Mouse (Mus musculus): ENCODE measurements at regions not wholly inside any gene's neighbourhood (a gene's known extent, or its start where the extent isn't known, plus 50 kb on each side); places are given as distances from the start of the nearest gene placed in this dataset.
A peak's percentile ranks its signal among the peaks of the same experiment; 100 is the strongest.

DNA sequence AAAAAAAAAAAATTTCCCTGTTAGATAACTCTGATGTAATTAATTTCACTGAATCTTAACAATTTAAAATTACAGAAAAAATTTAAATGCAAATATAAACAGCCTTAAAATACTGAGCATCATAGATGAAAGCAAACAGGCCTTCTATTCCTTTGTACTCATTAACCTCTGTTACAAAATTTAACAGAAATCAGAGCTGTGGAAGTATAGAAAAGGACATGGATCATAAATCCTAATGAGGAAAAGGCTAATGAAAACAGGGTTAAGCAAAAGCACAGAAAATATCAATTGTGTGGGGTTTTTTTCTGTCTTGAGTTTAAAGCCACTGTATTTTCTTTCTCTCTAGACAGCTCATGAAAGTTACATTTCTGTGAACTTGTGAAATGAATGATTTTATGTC lies 164.6 kb upstream of the Tmem161b start:
- Histone ChIP-seq H3K4me3 (no peak overlapping the region), H3K27me3 (no peaks in the 10 kb centered on the region), H3K27ac (replicated peaks) (peak overlapping the region; percentile 94), H3K9me3 (no peaks in the 10 kb centered on the region), H3K36me3 (no peaks in the 10 kb centered on the region), H3K9ac (peak overlapping the region; percentile 57; the same call in 1 of the 2 replicates), H3K4me1 (replicated peaks) (peaks cover 54% of the 10 kb centered on the region), H3K4me2 (peak overlapping the region; percentile 36)
- ATAC-seq (ENCODE audit: low read depth), result no peak

- Histone ChIP-seq H3K27me3 (no peaks in the 10 kb centered on the region), H3K4me1 (replicated peaks) (peaks cover 54% of the 10 kb centered on the region), H3K36me3 (no peaks in the 10 kb centered on the region), H3K9ac (peak overlapping the region; percentile 74), H3K9me3 (no peaks in the 10 kb centered on the region), H3K27ac (replicated peaks) (peak overlapping the region; percentile 99), H3K4me3 (peak overlapping the region; percentile 29), H3K4me2 (peak overlapping the region; percentile 69)
- 33% methylated on average over 3 of the region's 3 CpGs for WGBS
- ATAC-seq (ENCODE audit: low read depth), result no peak
Observed at GRCm38 (mm10) chr13:84058251-84058650, 163.8 kb upstream of the Tmem161b start.

DNA sequence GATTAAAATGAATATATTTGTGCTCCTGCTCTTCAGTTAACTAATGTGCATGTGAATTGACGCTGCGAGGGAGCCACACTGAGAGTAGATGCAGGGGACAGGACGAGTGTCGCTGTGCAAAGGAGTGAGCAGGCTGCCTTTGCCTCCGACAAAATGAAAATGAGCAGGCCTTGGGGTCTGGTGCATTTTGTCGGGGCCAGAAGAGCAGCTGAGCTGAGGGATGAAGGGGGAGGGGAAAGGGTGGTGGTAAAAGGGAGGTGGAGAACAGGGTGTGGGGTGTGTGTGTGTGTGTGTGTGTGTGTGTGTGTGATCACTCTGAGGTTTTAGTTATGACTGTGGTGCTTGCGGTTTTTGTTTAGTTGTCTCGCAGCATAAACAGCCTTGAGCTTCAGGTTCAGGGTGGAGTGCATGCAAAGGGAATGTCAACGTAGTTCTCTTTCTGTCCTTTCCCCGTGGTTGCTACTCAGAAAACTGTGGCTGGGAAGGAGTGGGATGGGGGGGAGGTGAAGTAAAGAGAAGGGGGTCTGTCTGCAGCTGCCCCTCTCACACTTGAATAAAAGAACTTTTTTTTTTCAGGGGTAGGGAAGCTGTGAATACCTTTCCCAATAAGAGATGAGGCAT lies 163.0 kb upstream of the Tmem161b start:
- Histone ChIP-seq H3K36me3 (no peaks in the 10 kb centered on the region), H3K27ac (replicated peaks) (peak overlapping the region; percentile 99), H3K9ac (peak overlapping the region; percentile 68), H3K4me1 (replicated peaks) (peaks cover 53% of the 10 kb centered on the region), H3K27me3 (no peaks in the 10 kb centered on the region), H3K4me2 (peak overlapping the region; percentile 69), H3K4me3 (peak overlapping the region; percentile 29), H3K9me3 (no peaks in the 10 kb centered on the region)
- 6% methylated on average over 10 of the region's 10 CpGs for WGBS
- ATAC-seq (ENCODE audit: low read depth), result peak; percentile 65

GRCm38 (mm10) chr13:84059661-84060452 lies 162.2 kb upstream of the Tmem161b start:
- peak overlapping the region; percentile 29 for H3K4me3 ChIP-seq
- H3K9me3 ChIP-seq, result no peaks in the 10 kb centered on the region
- H3K4me1 ChIP-seq (replicated peaks), result peaks cover 51% of the 10 kb centered on the region
- peak; percentile 78 for ATAC-seq (ENCODE audit: low read depth)
- H3K4me2 ChIP-seq, result peak overlapping the region; percentile 69
- no peaks in the 10 kb centered on the region for H3K27me3 ChIP-seq
- H3K9ac ChIP-seq, result peak overlapping the region; percentile 68
- WGBS, result 2% methylated on average over 5 of the region's 5 CpGs
- H3K27ac ChIP-seq (replicated peaks), result peak overlapping the region; percentile 99
- H3K36me3 ChIP-seq, result no peaks in the 10 kb centered on the region

DNA sequence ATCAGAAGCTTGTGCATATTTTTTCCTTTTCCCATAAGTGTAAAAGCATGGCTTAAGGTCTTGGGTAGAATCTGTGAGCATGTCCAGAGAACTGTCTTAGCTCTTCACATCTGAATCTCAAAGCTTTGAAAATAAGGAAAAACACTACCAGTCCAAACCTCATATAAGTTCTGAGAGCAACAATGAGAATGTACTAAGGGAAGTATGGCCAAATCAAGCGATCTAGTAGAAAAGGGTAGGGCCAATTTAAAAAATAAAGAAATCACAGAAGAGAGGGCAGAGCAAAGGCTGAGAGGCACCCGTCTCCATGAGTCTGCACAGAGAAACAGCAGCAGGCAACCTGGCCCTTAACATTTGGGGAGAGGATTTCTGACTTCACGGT lies 161.7 kb upstream of the Tmem161b start:
- peak overlapping the region; percentile 68 for H3K9ac ChIP-seq
- peak overlapping the region; percentile 69 for H3K4me2 ChIP-seq
- H3K9me3 ChIP-seq, result no peaks in the 10 kb centered on the region
- no peaks in the 10 kb centered on the region for H3K27me3 ChIP-seq
- WGBS, result 33% methylated on average over 3 of the region's 3 CpGs
- H3K4me1 ChIP-seq (replicated peaks), result peaks cover 52% of the 10 kb centered on the region
- ATAC-seq (ENCODE audit: low read depth), result no peak
- H3K27ac ChIP-seq (replicated peaks), result peak overlapping the region; percentile 99
- H3K36me3 ChIP-seq, result no peaks in the 10 kb centered on the region
- H3K4me3 ChIP-seq, result peak overlapping the region; percentile 29

GRCm38 (mm10) chr13:84060906-84061305 lies 161.2 kb upstream of the Tmem161b start:
- H3K27ac ChIP-seq (replicated peaks), result peak overlapping the region; percentile 99
- H3K4me1 ChIP-seq (replicated peaks), result peaks cover 57% of the 10 kb centered on the region
- 40% methylated on average over 3 of the region's 3 CpGs for WGBS
- no peaks in the 10 kb centered on the region for H3K9me3 ChIP-seq
- H3K4me2 ChIP-seq, result peak overlapping the region; percentile 69
- ATAC-seq (ENCODE audit: low read depth), result no peak
- no peaks in the 10 kb centered on the region for H3K27me3 ChIP-seq
- peak overlapping the region; percentile 29 for H3K4me3 ChIP-seq
- peak overlapping the region; percentile 68 for H3K9ac ChIP-seq
- no peaks in the 10 kb centered on the region for H3K36me3 ChIP-seq

GRCm38 (mm10) chr13:84061820-84062480 lies 160.1 kb upstream of the Tmem161b start:
- Histone ChIP-seq H3K27me3 (no peaks in the 10 kb centered on the region), H3K4me1 (replicated peaks) (peaks cover 61% of the 10 kb centered on the region), H3K4me3 (peak overlapping the region; percentile 37), H3K36me3 (no peaks in the 10 kb centered on the region), H3K27ac (replicated peaks) (peak overlapping the region; percentile 99), H3K9ac (peak overlapping the region; percentile 81), H3K4me2 (peak overlapping the region; percentile 69), H3K9me3 (no peaks in the 10 kb centered on the region)
- no peak for ATAC-seq (ENCODE audit: low read depth)
- 15% methylated on average over 7 of the region's 7 CpGs for WGBS

DNA sequence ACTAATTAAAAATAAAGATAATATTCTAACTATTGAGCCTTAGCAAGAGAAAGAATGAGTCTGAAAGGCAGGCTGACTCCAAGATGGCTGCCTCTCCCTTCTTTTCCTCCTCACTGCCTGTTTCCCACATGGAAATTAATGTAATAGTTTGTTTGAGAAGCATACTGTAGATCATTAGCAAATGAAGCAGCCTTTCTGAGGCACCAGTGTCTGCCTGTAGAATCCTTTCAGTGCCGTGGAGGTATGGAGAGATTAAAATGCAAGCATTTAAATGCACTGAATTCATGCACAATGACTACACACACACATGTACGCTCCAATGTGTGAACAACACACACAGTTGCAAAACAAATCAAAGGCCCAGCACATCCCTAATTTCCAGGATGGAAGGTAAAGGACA lies 159.5 kb upstream of the Tmem161b start:
- peaks cover 67% of the 10 kb centered on the region for H3K4me1 ChIP-seq (replicated peaks)
- peak overlapping the region; percentile 81 for H3K9ac ChIP-seq
- WGBS, result 31% methylated on average over 2 of the region's 2 CpGs

GRCm38 (mm10) chr13:84063406-84063805 lies 158.7 kb upstream of the Tmem161b start:
- Histone ChIP-seq H3K4me1 (replicated peaks) (peaks cover 66% of the 10 kb centered on the region), H3K4me3 (peak overlapping the region; percentile 37), H3K36me3 (no peaks in the 10 kb centered on the region), H3K27me3 (no peaks in the 10 kb centered on the region), H3K27ac (replicated peaks) (peak overlapping the region; percentile 99), H3K9ac (peak overlapping the region; percentile 81), H3K4me2 (peak overlapping the region; percentile 69), H3K9me3 (no peaks in the 10 kb centered on the region)
- no peak for ATAC-seq (ENCODE audit: low read depth)
- 25% methylated on average over 2 of the region's 2 CpGs for WGBS

More for the DNA sequence above, 159.5 kb upstream of the Tmem161b start:
- no peak for ATAC-seq (ENCODE audit: low read depth)
- H3K36me3 ChIP-seq, result no peaks in the 10 kb centered on the region
- H3K27ac ChIP-seq (replicated peaks), result peak overlapping the region; percentile 99
- peak overlapping the region; percentile 37 for H3K4me3 ChIP-seq
- no peaks in the 10 kb centered on the region for H3K9me3 ChIP-seq
- H3K4me2 ChIP-seq, result peak overlapping the region; percentile 69
- no peaks in the 10 kb centered on the region for H3K27me3 ChIP-seq

- Histone ChIP-seq H3K4me2 (peak overlapping the region; percentile 69), H3K27me3 (no peaks in the 10 kb centered on the region), H3K9me3 (no peaks in the 10 kb centered on the region), H3K9ac (peak overlapping the region; percentile 81), H3K4me1 (replicated peaks) (peaks cover 57% of the 10 kb centered on the region), H3K27ac (replicated peaks) (peak overlapping the region; percentile 99), H3K36me3 (no peaks in the 10 kb centered on the region), H3K4me3 (peak overlapping the region; percentile 37)
- no peak for ATAC-seq (ENCODE audit: low read depth)
- WGBS, result 19% methylated on average over 5 of the region's 5 CpGs
Observed at GRCm38 (mm10) chr13:84064291-84064940, 157.7 kb upstream of the Tmem161b start.

DNA sequence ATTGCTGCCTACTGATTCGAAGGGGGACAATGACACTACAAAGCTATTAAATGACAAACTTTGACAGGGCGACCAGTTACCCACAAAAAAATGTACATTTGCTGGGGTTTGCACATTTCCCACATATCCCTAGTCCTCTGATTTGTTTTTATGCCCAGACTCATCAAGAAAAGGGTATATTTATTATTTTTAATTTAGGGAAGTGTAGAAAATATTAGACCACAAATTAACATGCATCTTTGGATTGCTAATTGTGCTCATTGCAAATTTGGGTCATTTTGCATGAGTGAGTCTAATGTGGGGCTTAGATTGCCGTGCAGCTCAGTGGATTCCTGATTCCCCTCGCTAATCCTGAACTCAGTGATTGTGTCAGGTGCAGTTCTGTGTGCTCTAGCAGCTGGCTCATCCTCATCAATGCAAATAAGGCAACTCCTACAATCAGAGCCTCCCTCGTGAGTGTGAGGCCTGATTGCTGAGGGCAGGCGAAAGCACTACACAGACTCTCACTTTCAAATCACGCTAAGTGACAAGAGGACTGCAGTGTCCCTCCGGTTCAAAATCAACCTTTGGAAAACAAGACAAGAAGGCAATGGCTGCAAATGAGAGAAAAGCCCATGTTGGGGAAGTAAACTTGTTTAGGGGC lies 156.7 kb upstream of the Tmem161b start:
- peak overlapping the region; percentile 53 for H3K9ac ChIP-seq
- peak; percentile 76 for ATAC-seq (ENCODE audit: low read depth)

More for the DNA sequence above, 156.7 kb upstream of the Tmem161b start:
- no peaks in the 10 kb centered on the region for H3K36me3 ChIP-seq
- H3K27me3 ChIP-seq, result no peaks in the 10 kb centered on the region
- H3K27ac ChIP-seq (replicated peaks), result peak overlapping the region; percentile 99
- no peaks in the 10 kb centered on the region for H3K9me3 ChIP-seq
- H3K4me2 ChIP-seq, result peak overlapping the region; percentile 38
- peaks cover 48% of the 10 kb centered on the region for H3K4me1 ChIP-seq (replicated peaks)
- no peak overlapping the region for H3K4me3 ChIP-seq
- WGBS, result 24% methylated on average over 8 of the region's 8 CpGs
